Mouse (Mus musculus) CH12.LX (cell line): ENCODE data around the gene Terb1.

Source experiments
- CTCF ChIP-seq, 2 experiments: IDR thresholded peaks in 1 of 2; conservative IDR thresholded peaks in 1 of 2; 2 replicates each; pipeline ENCODE4 v1.5.1; 2011 to 2012; ENCODE audit warnings: low read depth in 2 of 2, low read length in 2 of 2, improper control_type of control experiment in 1 of 2, inconsistent platforms in 1 of 2, mild to moderate bottlenecking in 1 of 2, moderate library complexity in 1 of 2
- HCFC1 ChIP-seq: IDR thresholded peaks from 2 replicates; pipeline ENCODE4 v1.6.1; 2012; ENCODE audit warnings: low read depth, mild to moderate bottlenecking, inconsistent platforms, low read length, improper control_type of control experiment
- MEF2A ChIP-seq: IDR thresholded peaks from 2 replicates; pipeline ENCODE4 v1.6.1; 2014; ENCODE audit warnings: low read depth, mild to moderate bottlenecking, inconsistent platforms, low read length, improper control_type of control experiment, borderline replicate concordance
- MXI1 ChIP-seq: IDR thresholded peaks from 2 replicates; pipeline ENCODE4 v1.6.1; 2011; ENCODE audit warnings: mild to moderate bottlenecking, low read depth, low read length, improper control_type of control experiment
- PAX5 ChIP-seq: IDR thresholded peaks from 2 replicates; pipeline ENCODE4 v1.6.1; 2012; ENCODE audit warnings: low read length, inconsistent platforms, mixed read lengths
- POLR2A ChIP-seq: IDR thresholded peaks from 2 replicates; pipeline ENCODE4 v1.6.1; 2011; ENCODE audit warnings: low read depth, mild to moderate bottlenecking, improper control_type of control experiment, low read length
- RCOR1 ChIP-seq: conservative IDR thresholded peaks from 2 replicates; pipeline ENCODE4 v1.6.1; 2012; ENCODE audit warnings: low read depth, mild to moderate bottlenecking, inconsistent platforms, low read length, improper control_type of control experiment
- ZC3H11A ChIP-seq: IDR thresholded peaks from 2 replicates; pipeline ENCODE4 v1.6.1; 2012; ENCODE audit warnings: low read depth, mild to moderate bottlenecking, inconsistent platforms, low read length, improper control_type of control experiment

- TF ChIP-seq MXI1 (no peak), HCFC1 (no peak), ZC3H11A (no peak), POLR2A (no peak), CTCF (conservative IDR thresholded peaks at IDR 0.05 in 1 of 2, IDR thresholded peaks at IDR 0.05 in 1 of 2; ENCODE audit: low read depth in 2 of 2, low read length in 2 of 2) (no peak), RCOR1 (no peak), MEF2A (no peak), PAX5 (no peak)
Measured at GRCm38 (mm10) chr8:104509061-104510006, at the start of gene Terb1.
